Mouse (Mus musculus) forelimb bud, embryonic 11.5 days (tissue): ENCODE measurements around the gene Pccb.

Experiments used
- DNase-seq: peaks from one replicate; pipeline ENCODE4 v3.0.0-alpha.2; 2012; ENCODE audit warnings: low read depth, low spot score

Gene Pccb

DNA sequence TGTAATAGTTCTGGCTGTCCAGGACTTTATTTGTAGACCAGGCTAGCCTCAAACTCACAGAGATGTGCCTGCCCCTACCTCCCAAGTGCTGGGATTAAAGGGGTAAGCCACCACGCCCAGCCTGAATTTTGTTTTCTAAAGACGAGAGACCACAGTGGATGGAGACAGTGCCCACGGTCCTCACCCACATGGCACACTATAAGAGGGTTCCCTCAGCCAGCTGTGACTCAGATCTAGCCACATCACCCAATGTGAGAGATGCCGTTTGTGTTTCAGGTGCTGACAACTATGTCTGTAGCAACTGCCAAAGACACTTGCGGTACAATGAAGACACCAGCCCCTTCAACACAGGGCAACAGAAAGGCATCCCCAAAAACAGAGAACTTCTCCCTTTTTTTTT lies 47.7 kb downstream of the Pccb start:
- no peak for DNase-seq

DNA sequence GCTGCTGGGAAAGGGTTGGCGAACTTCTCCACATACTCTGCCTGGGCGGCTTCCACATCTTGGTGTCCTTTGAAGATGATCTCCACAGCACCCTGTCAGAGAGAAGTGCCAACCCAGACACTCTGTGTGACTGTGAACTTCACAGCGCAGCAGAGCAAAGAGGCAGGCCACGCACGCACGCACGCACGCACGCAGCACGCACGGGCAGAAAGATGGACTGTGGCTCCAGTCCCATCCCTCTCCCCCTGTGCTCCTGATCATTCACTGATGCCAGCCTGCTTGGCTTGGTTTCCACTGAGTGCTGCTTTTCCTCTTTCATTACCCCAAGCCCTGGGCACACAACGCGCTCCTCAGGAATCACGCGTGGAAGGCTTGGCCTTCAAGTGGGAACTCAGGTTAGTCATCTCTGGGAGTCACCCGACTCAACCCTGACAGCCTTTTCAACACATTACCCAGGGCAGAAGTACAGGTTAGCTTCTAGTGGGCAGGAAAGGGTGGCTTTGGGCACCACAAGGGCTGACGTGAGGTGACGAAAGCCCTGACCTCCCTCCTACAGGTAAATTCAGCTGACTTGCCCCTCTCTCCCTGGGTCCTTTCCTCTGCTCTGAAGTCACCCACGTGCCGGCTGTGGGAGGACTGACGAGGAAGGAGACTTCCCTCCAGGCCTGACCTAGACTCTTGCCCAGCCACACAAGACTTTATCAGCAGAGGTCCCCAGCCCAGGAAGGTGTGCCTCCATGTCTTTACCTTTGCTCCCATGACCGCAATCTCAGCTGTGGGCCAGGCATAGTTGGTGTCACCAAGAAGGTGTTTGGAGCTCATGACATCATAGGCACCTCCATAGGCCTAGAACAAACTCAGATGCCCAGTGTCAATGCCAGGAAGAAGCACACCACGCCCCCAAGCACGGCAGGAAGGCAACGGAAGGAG lies 50.1 kb downstream of the Pccb start:
- DNase-seq: no peak

DNA sequence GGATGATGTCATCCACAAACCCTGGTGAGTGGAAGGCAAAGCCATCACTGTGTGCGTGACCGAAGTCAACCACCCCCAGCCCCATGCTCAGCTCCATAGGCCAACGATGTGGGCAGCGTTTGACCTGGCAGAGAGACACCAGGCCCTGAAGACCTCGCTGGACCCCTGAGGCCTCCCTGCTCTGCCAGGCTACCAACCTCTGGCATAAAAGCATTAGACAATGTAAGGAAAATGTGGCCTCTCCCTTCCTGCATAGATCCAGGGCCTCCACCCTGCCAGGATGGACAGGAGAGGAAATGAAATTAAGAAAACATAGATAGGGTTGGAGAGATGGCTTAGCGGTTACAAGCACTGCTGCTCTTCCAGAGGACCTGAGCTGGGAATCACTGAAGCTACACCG lies 51.9 kb downstream of the Pccb start:
- no peak for DNase-seq

DNA sequence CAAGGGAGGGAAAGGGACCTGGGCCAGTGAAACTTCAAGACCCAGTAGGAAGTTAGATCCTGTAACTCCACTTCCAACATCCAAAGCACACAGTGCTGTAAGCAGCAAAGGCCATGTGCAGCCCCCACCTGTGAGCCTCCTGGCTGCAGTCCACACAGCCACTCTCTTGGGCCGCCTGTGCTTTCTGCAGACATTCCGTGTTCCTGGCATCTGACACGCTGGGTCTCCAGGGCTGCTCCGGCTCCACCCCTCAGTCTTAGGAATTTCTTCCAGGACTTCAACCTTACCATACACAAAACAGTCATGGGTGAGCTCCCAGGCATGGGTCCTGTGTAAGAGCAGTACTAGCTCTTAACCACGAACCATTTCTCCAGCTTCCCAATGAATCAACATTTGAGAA lies 55.4 kb downstream of the Pccb start:
- no peak for DNase-seq

DNA sequence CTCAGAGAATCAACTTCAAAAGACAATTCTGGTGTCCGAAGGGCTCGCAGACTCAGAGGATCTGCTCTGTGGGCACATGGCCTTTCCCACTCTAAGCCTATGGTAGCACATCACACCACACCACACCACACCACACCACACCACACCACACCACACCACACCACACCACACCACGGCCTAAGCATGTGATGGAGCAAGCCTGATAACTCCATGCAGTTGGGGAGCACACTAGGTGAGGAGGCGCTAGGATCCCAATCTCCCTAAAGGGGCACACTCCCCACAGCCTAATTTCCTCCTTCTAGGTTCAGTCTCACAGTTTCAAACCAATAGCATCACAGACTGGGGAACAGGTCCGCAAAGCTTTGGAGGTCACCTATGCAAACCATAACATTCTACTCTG lies 56.0 kb downstream of the Pccb start:
- no peak for DNase-seq

DNA sequence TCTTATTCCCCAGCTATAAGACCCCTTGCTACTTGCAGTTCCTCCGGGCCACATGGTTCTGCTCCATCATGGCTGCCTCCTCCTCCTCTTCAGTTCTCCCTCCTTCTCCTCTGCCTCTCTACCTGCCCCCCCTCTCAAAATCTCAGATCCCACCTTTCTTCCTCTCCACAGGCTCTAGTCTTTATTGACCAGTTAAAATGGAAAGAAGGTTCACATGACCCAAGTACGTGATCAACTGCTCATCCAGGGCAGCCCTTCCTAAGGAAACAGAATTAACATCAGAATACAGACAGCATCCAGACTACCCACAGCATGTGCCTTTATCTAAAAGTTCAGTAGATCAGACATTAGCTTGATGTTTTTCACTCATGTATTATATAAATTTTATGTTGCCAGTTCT lies 65.2 kb downstream of the Pccb start:
- DNase-seq: no peak

DNA sequence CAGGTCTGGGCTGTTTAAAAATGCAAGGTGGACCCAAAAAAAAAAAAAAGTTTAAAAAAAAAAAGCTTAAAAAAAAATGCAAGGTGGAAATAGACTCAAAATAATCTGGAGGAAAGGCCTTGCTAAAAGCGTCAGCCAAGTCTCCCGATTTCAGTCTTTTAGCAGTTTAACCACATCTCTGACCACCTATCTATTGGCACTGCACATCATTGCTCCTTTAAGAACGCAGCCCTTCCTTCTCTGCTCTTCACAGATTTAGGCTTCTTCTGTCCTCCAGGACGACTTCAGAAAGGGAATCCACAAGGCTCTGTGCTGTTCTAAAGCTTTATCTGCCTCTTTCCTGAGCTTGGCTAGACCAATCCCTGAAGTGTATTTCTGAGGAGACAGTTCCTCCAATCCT lies 70.6 kb downstream of the Pccb start:
- DNase-seq: no peak

DNA sequence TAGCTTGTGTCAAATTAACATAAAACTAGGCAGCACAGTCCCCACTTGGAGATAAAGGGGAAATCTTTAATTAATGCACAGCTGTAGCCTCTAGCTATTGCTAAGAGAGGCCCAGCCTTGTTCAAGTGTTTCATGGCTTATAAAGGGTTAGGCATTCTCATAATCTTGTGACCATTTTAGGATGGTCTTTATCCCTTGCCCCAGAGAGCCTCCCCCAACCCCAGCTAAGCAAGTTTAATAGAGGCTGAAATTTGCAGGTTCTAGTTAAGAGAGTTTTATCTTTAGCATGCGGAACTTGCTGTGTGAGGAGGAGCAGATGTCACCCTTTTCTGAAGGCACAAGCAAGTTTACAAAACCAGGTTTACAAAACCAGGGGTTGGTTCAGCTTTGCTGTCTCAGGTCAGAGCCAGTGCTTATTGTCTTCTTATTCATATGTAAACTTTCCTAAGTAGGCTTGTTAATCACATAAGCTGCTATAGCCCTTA lies 71.2 kb downstream of the Pccb start:
- DNase-seq: no peak

DNA sequence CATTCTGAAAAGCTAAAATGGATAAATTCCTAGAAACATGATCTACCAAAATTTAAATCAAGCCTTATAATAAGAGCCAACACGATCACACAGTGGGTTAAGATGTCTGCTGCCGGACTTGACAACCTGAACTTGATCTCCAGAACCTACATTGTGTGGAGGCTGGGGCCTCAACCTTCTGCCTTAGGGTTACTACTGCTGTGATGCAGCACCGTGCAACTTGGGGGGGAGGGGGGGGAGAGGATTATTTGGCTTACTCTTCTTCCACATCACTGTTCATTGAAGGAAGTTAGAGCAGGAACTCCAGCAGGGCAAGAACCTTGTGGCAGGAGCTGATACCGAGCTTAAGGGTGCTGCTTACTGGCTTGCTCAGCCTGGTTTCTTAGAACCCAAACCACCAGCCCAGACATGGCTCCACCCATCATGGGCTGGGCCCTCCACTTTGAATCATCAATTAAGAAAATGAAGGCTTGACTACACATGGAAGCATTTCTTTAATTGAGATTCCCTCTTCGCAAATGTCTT lies 71.7 kb downstream of the Pccb start:
- no peak for DNase-seq

DNA sequence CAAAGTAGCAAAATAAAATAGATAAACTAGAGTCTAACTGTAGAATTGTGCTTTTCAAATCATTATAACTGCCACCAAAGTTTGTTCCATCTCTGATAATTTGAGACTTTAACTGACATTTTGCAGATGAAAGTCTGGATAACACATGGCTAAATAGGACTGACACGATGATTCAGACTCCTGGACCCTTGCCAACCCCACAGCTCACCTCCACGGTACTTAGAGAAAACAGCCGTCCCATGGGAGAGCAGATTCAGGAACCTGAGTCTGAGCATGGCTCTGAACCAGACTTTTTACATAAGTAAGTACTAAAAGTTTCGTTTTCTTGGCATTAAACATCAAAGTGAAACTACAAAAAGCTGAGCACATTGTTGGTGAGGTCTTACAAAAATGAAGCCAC lies 83.2 kb downstream of the Pccb start:
- no peak for DNase-seq

DNA sequence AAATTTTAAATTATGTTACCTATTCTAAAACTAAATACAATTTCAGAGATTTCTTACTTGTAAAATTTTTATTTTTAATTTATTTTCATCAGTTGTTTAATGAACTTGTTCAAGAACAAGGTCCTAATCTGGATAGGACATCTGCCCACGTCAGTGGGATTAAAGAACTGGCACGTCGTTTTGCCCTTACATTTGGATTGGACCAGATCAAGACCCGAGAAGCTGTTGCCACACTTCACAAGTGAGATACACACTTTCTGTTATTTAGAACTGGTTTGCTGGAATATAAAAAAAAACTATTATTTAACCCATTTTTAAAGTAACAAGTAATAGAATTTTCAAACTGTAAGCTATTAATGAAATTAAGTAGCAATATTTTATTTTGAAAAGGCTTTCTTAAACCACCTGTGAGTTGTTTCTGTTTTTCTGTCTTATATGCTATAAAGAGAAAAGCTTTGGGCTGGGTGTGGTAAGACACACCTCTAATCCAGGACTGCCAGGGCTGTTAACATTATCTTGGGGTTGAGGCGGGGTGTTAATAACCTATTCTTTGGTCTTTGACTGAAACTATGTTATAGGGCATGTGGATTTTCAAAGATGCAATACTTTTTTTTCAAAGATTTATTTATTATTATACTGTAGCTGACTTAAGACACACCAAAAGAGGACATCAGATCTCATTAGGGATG lies 89.9 kb downstream of the Pccb start:
- DNase-seq: no peak

DNA sequence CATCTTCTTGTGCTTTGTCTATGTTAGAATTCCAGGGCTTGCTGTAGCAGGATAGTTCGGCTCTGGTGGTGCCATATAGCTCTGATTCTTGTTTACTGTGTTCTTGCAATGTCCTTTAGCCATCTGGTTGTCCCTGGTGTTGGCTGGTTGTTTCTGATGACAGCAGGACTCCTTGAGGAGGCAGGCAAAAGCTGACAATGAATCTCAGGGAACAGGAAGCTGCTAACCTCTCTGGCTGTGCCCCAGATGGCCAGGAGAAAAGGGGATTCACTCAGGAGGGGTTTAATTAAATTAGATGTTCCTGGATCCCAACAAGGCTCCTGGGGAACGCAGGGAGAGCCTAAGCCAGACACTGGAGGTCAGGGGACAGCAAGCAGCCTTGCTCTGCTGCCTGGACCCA lies 92.7 kb downstream of the Pccb start:
- no peak for DNase-seq
